Mouse (Mus musculus): ENCODE results near the gene Man1a2. TPM values are rescaled to one million over a fixed set of nuclear protein-coding genes. Genes with fewer than 3 reads are reported as not detected.
A peak's percentile ranks its signal among the peaks of the same experiment; 100 is the strongest.

Man1a2 gene
- polyA plus RNA-seq, 1 experiment from 2014 or later: 36.9 TPM

GRCm38 (mm10) chr3:100678951-100679570, 6.2 kb downstream of the Man1a2 start:
- H3K4me2 ChIP-seq: no peak overlapping the region
- no peaks in the 10 kb centered on the region; the same call in 1 of the 2 replicates for H3K27me3 ChIP-seq (ENCODE audit: control insufficient read depth, insufficient read depth, low read length)
- no peak overlapping the region for H3K4me3 ChIP-seq (ENCODE audit: low read depth, low read length)
- WGBS: 86% methylated on average over 6 of the region's 6 CpGs
- no peaks in the 10 kb centered on the region for H3K9me3 ChIP-seq (ENCODE audit: control insufficient read depth, low read length)
- no peak overlapping the region for H3K27ac ChIP-seq (ENCODE audit: low read depth, low read length)
- H3K9ac ChIP-seq (ENCODE audit: low read length): no peak overlapping the region
- H3K36me3 ChIP-seq (ENCODE audit: control insufficient read depth, insufficient read depth, low read length): no peaks in the 10 kb centered on the region
- peaks cover 16% of the 10 kb centered on the region for H3K4me1 ChIP-seq (ENCODE audit: control insufficient read depth, insufficient read depth, low read length)
- ATAC-seq (ENCODE audit: low FRiP score) (no peak), DNase-seq (ENCODE audit: low spot score, missing footprints) (no peak)

- Histone ChIP-seq H3K36me3 (ENCODE audit: control insufficient read depth, insufficient read depth, low read length) (no peaks in the 10 kb centered on the region), H3K9me3 (ENCODE audit: control insufficient read depth, low read length) (no peaks in the 10 kb centered on the region), H3K4me1 (ENCODE audit: control insufficient read depth, insufficient read depth, low read length) (no peaks in the 10 kb centered on the region), H3K4me3 (ENCODE audit: low read depth, low read length) (no peak overlapping the region), H3K27me3 (ENCODE audit: control insufficient read depth, insufficient read depth, low read length) (no peaks in the 10 kb centered on the region), H3K27ac (ENCODE audit: low read depth, low read length) (no peak overlapping the region), H3K4me2 (no peak overlapping the region), H3K9ac (ENCODE audit: low read length) (no peak overlapping the region)
- DNase-seq (ENCODE audit: low spot score, missing footprints): no peak
- WGBS: 82% methylated on average over 4 of the region's 4 CpGs
- no peak for ATAC-seq (ENCODE audit: low FRiP score)
These were observed 10.2 kb downstream of the Man1a2 start for GRCm38 (mm10) chr3:100675146-100675545.

DNA sequence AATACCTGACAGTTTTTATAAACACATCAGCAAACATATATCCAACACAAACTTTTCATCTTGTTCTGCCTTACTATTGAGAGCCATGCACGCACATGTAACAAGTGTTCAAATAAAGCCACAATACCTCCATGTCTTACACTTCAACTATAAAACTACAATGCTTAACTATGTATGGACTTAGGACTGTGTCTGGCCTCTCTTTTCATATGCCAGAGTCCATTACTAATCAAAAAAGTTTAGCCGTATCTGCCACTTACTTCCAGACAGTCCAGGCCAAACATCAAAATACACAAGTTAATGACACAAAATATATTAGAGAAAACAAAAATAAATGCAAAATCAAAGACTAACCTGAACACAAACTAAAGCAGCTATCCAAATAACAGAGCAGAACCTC, 14.9 kb downstream of the Man1a2 start:
- Histone ChIP-seq H3K9ac (ENCODE audit: low read length) (no peak overlapping the region), H3K4me2 (no peak overlapping the region), H3K4me1 (ENCODE audit: control insufficient read depth, insufficient read depth, low read length) (no peaks in the 10 kb centered on the region), H3K27ac (ENCODE audit: low read depth, low read length) (no peak overlapping the region), H3K9me3 (ENCODE audit: control insufficient read depth, low read length) (no peaks in the 10 kb centered on the region), H3K4me3 (ENCODE audit: low read depth, low read length) (no peak overlapping the region), H3K27me3 (ENCODE audit: control insufficient read depth, insufficient read depth, low read length) (no peaks in the 10 kb centered on the region), H3K36me3 (ENCODE audit: control insufficient read depth, insufficient read depth, low read length) (no peaks in the 10 kb centered on the region)
- DNase-seq (ENCODE audit: low spot score, missing footprints) (no peak), ATAC-seq (ENCODE audit: low FRiP score) (no peak)
- WGBS: 92% methylated on average over 2 of the region's 2 CpGs

DNA sequence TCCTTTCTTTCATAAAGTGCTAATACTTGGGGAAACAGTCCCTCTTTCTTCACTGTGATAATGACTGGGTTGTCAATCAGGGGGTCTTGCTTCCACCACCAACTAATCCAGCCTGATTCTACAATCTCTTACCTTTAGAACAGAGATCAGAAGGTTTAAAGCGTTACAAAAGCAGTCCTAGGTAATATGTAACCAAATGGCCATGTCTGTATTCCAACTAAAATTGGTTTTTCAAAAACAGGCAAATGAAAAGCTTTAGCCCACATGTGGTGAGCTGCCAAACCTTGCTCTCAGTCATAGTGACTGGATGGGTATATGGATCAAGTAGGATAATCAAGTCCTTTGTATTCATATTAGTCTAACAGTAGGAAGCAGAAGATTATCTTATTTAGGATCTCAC, 32.0 kb downstream of the Man1a2 start:
- no peaks in the 10 kb centered on the region for H3K4me1 ChIP-seq (ENCODE audit: control insufficient read depth, insufficient read depth, low read length)
- H3K9me3 ChIP-seq (ENCODE audit: control insufficient read depth, low read length): no peaks in the 10 kb centered on the region
- WGBS: 77% methylated on average over 1 of the region's 1 CpGs
- DNase-seq (ENCODE audit: low spot score, missing footprints): no peak
- no peak overlapping the region for H3K4me3 ChIP-seq (ENCODE audit: low read depth, low read length)
- H3K27ac ChIP-seq (ENCODE audit: low read depth, low read length): no peak overlapping the region
- no peak overlapping the region for H3K4me2 ChIP-seq
- H3K27me3 ChIP-seq (ENCODE audit: control insufficient read depth, insufficient read depth, low read length): no peaks in the 10 kb centered on the region
- H3K9ac ChIP-seq (ENCODE audit: low read length): no peak overlapping the region
- no peak for ATAC-seq (ENCODE audit: low FRiP score)
- H3K36me3 ChIP-seq (ENCODE audit: control insufficient read depth, insufficient read depth, low read length): no peaks in the 10 kb centered on the region; the same call in 1 of the 2 replicates

- H3K4me3 ChIP-seq (ENCODE audit: low read depth, low read length): no peak overlapping the region
- no peaks in the 10 kb centered on the region for H3K9me3 ChIP-seq (ENCODE audit: control insufficient read depth, low read length)
- H3K4me2 ChIP-seq: no peak overlapping the region
- DNase-seq (ENCODE audit: low spot score, missing footprints) (no peak), ATAC-seq (ENCODE audit: low FRiP score) (no peak)
- no peak overlapping the region for H3K27ac ChIP-seq (ENCODE audit: low read depth, low read length)
- no peak overlapping the region for H3K9ac ChIP-seq (ENCODE audit: low read length)
- no peaks in the 10 kb centered on the region for H3K27me3 ChIP-seq (ENCODE audit: control insufficient read depth, insufficient read depth, low read length)
- 95% methylated on average over 8 of the region's 8 CpGs for WGBS
- no peaks in the 10 kb centered on the region for H3K4me1 ChIP-seq (ENCODE audit: control insufficient read depth, insufficient read depth, low read length)
- no peaks in the 10 kb centered on the region for H3K36me3 ChIP-seq (ENCODE audit: control insufficient read depth, insufficient read depth, low read length)
These were observed 43.7 kb downstream of the Man1a2 start for GRCm38 (mm10) chr3:100641581-100641980.

DNA sequence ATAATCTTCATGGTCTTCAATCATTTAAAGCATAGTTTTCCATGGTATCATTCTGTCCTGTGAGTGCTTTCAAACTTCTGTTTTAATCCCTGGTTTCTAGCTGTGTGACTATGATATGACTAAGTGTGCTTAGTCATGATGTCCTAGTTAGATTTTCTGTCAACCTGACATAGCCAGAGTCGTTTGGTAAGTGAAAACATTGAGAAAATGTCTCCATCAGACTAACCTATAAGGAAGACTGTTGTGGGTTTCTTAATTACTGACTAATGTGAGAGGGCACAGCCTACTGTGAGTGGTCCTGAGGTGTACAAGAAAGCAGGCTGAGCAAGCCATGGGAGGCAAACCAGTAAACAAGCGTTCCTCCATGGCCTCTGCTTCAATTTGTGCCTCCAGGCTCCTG, 49.0 kb downstream of the Man1a2 start:
- Histone ChIP-seq H3K4me3 (ENCODE audit: low read depth, low read length) (no peak overlapping the region), H3K9ac (ENCODE audit: low read length) (no peak overlapping the region), H3K4me2 (no peak overlapping the region), H3K27ac (ENCODE audit: low read depth, low read length) (no peak overlapping the region), H3K36me3 (ENCODE audit: control insufficient read depth, insufficient read depth, low read length) (no peaks in the 10 kb centered on the region), H3K4me1 (ENCODE audit: control insufficient read depth, insufficient read depth, low read length) (no peaks in the 10 kb centered on the region), H3K27me3 (ENCODE audit: control insufficient read depth, insufficient read depth, low read length) (no peaks in the 10 kb centered on the region), H3K9me3 (ENCODE audit: control insufficient read depth, low read length) (no peaks in the 10 kb centered on the region)
- WGBS: 84% methylated on average over 2 of the region's 2 CpGs
- peak; percentile 51 for DNase-seq (ENCODE audit: low spot score, missing footprints)
- no peak for ATAC-seq (ENCODE audit: low FRiP score)

DNA sequence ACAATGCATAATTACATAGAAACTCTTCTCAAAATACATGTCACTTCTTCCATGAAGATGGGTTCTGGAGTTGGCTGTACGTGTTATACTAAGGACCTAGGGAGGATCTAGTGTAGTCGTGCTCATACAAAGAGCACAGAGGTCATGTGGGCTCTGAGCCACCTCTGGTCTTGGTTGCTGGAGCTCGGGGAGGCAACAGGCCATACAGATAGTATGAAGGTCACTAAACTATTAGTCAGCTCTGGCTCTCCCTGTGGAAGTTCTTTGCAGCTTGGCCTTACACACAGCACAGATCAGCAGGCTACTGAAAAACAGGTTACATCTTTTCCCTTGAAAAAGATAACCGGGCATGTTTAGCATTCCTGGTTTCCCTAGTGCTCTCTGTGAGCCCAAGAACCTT, 50.5 kb downstream of the Man1a2 start:
- no peak for DNase-seq (ENCODE audit: low spot score, missing footprints)
- no peak overlapping the region for H3K4me2 ChIP-seq
- no peak overlapping the region for H3K9ac ChIP-seq (ENCODE audit: low read length)
- ATAC-seq (ENCODE audit: low FRiP score): no peak
- H3K4me1 ChIP-seq (ENCODE audit: control insufficient read depth, insufficient read depth, low read length): no peaks in the 10 kb centered on the region
- no peaks in the 10 kb centered on the region for H3K9me3 ChIP-seq (ENCODE audit: control insufficient read depth, low read length)
- no peaks in the 10 kb centered on the region for H3K36me3 ChIP-seq (ENCODE audit: control insufficient read depth, insufficient read depth, low read length)
- no peak overlapping the region for H3K4me3 ChIP-seq (ENCODE audit: low read depth, low read length)
- H3K27me3 ChIP-seq (ENCODE audit: control insufficient read depth, insufficient read depth, low read length): no peaks in the 10 kb centered on the region
- H3K27ac ChIP-seq (ENCODE audit: low read depth, low read length): no peak overlapping the region
- 96% methylated on average over 4 of the region's 4 CpGs for WGBS

DNA sequence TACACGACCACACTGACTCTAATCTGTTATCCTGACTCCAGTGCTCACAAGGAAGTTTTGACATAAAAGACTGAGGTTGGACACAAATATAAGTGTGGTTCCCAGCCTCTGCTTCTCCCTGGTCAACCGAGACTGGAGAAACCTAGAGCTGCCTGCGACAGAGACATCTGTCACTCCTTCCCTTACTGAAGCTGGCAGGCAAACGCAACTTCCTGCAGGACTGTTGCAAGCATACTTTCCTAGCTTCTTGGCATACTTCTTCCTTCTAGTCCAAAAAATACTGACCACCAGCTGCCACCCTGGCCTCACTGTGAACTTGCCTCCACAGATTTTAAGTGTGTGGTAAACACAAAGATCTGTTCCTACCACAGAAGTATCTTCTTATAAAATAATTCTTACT, 66.8 kb downstream of the Man1a2 start:
- ATAC-seq (ENCODE audit: low FRiP score): no peak

DNA sequence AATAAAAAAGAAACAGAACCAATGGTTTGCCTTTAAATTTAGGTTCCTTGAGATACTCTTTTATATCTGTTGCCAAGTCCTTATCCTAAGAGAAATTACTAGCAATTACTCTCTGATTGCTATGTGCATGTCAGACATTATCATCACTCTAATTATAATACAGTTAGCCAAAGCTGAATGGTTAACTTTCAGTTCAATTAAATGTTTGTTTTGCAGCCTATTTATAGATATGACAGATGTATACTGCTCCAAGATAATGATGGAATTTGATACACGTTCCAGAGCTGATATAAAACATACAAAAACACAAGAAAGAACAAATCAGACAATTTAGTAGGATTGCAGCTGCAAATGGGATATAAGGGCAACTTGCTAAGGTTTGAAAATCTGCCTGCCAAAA, 74.4 kb downstream of the Man1a2 start:
- Histone ChIP-seq H3K27ac (ENCODE audit: low read depth, low read length) (no peak overlapping the region), H3K9ac (ENCODE audit: low read length) (no peak overlapping the region), H3K4me2 (no peak overlapping the region), H3K9me3 (ENCODE audit: control insufficient read depth, low read length) (no peaks in the 10 kb centered on the region), H3K4me3 (ENCODE audit: low read depth, low read length) (no peak overlapping the region), H3K27me3 (ENCODE audit: control insufficient read depth, insufficient read depth, low read length) (no peaks in the 10 kb centered on the region), H3K4me1 (ENCODE audit: control insufficient read depth, insufficient read depth, low read length) (no peaks in the 10 kb centered on the region), H3K36me3 (ENCODE audit: control insufficient read depth, insufficient read depth, low read length) (no peaks in the 10 kb centered on the region)
- no peak for DNase-seq (ENCODE audit: low spot score, missing footprints)
- 81% methylated on average over 1 of the region's 1 CpGs for WGBS
- ATAC-seq (ENCODE audit: low FRiP score): no peak

More for the DNA sequence above, 66.8 kb downstream of the Man1a2 start:
- no peaks in the 10 kb centered on the region for H3K9me3 ChIP-seq (ENCODE audit: control insufficient read depth, low read length)
- no peak overlapping the region for H3K4me3 ChIP-seq (ENCODE audit: low read depth, low read length)
- 85% methylated on average over 4 of the region's 4 CpGs for WGBS
- no peaks in the 10 kb centered on the region for H3K4me1 ChIP-seq (ENCODE audit: control insufficient read depth, insufficient read depth, low read length)
- no peaks in the 10 kb centered on the region for H3K27me3 ChIP-seq (ENCODE audit: control insufficient read depth, insufficient read depth, low read length)
- no peaks in the 10 kb centered on the region for H3K36me3 ChIP-seq (ENCODE audit: control insufficient read depth, insufficient read depth, low read length)
- no peak overlapping the region for H3K4me2 ChIP-seq
- no peak overlapping the region for H3K9ac ChIP-seq (ENCODE audit: low read length)
- no peak overlapping the region for H3K27ac ChIP-seq (ENCODE audit: low read depth, low read length)
- DNase-seq (ENCODE audit: low spot score, missing footprints): no peak
